Mouse (Mus musculus) megakaryocyte, embryonic 14.5 days (primary cell): ENCODE measurements around the gene Timm44. TPM values are rescaled to one million over a fixed set of nuclear protein-coding genes. Genes with fewer than 3 reads are reported as not detected.
"Not testable (repeated sequence)": the region's sequence is repeated elsewhere in the genome, so short reads cannot be mapped to it uniquely, and the experiment has no call there.

ENCODE experiments used
- H3K27me3 ChIP-seq: replicated peaks from 2 replicates; pipeline ENCODE3; 2012; ENCODE audit warnings: inconsistent platforms
- H3K36me3 ChIP-seq: replicated peaks from 2 replicates; pipeline ENCODE3; 2012; ENCODE audit warnings: low read length, inconsistent platforms, mixed read lengths
- H3K4me1 ChIP-seq: 2 replicates; pipeline ENCODE4 v1.6.1; 2012; ENCODE audit warnings: inconsistent platforms
- H3K4me3 ChIP-seq: replicated peaks from 2 replicates; pipeline ENCODE3; 2012; ENCODE audit warnings: moderate library complexity, mild to moderate bottlenecking, inconsistent platforms
- H3K9me3 ChIP-seq: 2 replicates; pipeline ENCODE4 v1.6.1; 2012; ENCODE audit warnings: inconsistent platforms
- FLI1 ChIP-seq: IDR thresholded peaks from 2 replicates; pipeline ENCODE4 v1.6.1; 2012; ENCODE audit warnings: low read length, inconsistent platforms, mixed read lengths
- GATA1 ChIP-seq: IDR thresholded peaks from 3 replicates; pipeline ENCODE4 v1.6.1; 2012; ENCODE audit warnings: mixed read lengths, low read length, inconsistent platforms, borderline replicate concordance
- polyA plus RNA-seq: library from polyadenylated mRNA; stranded (reverse); fragments of >175 nt; gene quantifications from 2 replicates; pipeline ENCODE4 v1.2.3, GENCODE M21; 2012; ENCODE audit warnings: low replicate concordance; ENCODE audit not compliant: insufficient read depth

Timm44 gene
- polyA plus RNA-seq, 1 experiment: 43.5 TPM

- H3K36me3 ChIP-seq: peaks cover 97% of the 10 kb centered on the region
- H3K4me3 ChIP-seq: no peak overlapping the region
- H3K4me1 ChIP-seq: peaks cover 16% of the 10 kb centered on the region
- TF ChIP-seq FLI1 (no peak), GATA1 (no peak)
- H3K9me3 ChIP-seq: no peaks in the 10 kb centered on the region
- H3K27me3 ChIP-seq: no peaks in the 10 kb centered on the region
These were observed 8.1 kb downstream of the Timm44 start for GRCm38 (mm10) chr8:4267627-4268026.

- Histone ChIP-seq H3K27me3 (no peaks in the 10 kb centered on the region), H3K36me3 (peaks cover 100% of the 10 kb centered on the region)
- TF ChIP-seq FLI1 (no peak), GATA1 (no peak)
These were observed 10.4 kb downstream of the Timm44 start for GRCm38 (mm10) chr8:4265160-4265914.

GRCm38 (mm10) chr8:4263105-4263791, 12.5 kb downstream of the Timm44 start:
- peaks cover 42% of the 10 kb centered on the region for H3K4me1 ChIP-seq
- peaks cover 91% of the 10 kb centered on the region for H3K36me3 ChIP-seq

More at GRCm38 (mm10) chr8:4265160-4265914, 10.4 kb downstream of the Timm44 start:
- no peak overlapping the region for H3K4me3 ChIP-seq
- H3K9me3 ChIP-seq: no peaks in the 10 kb centered on the region
- H3K4me1 ChIP-seq: peaks cover 21% of the 10 kb centered on the region

GRCm38 (mm10) chr8:4259805-4260170, 15.9 kb downstream of the Timm44 start:
- Histone ChIP-seq H3K27me3 (no peaks in the 10 kb centered on the region), H3K9me3 (no peaks in the 10 kb centered on the region), H3K4me1 (peaks cover 46% of the 10 kb centered on the region), H3K4me3 (no peak overlapping the region), H3K36me3 (peaks cover 81% of the 10 kb centered on the region)
- TF ChIP-seq FLI1: no peak
- TF ChIP-seq GATA1: no peak

More at GRCm38 (mm10) chr8:4263105-4263791, 12.5 kb downstream of the Timm44 start:
- H3K9me3 ChIP-seq: no peaks in the 10 kb centered on the region
- H3K27me3 ChIP-seq: no peaks in the 10 kb centered on the region
- H3K4me3 ChIP-seq: no peak overlapping the region
- TF ChIP-seq FLI1 (no peak), GATA1 (no peak)

- H3K4me1 ChIP-seq: peaks cover 47% of the 10 kb centered on the region
- TF ChIP-seq FLI1 (no peak), GATA1 (no peak)
- no peaks in the 10 kb centered on the region for H3K9me3 ChIP-seq
- H3K36me3 ChIP-seq: peaks cover 81% of the 10 kb centered on the region
- peak within 1 kb of the TSS; percentile 94 for H3K4me3 ChIP-seq
- H3K27me3 ChIP-seq: no peaks in the 10 kb centered on the region
These were observed 16.4 kb downstream of the Timm44 start, which contains the start of gene Ctxn1 for GRCm38 (mm10) chr8:4259125-4259804. Ctxn1 (minus strand) TSS chr8:4259274.

- TF ChIP-seq FLI1 (no peak), GATA1 (no peak)
- Histone ChIP-seq H3K4me3 (peak overlapping the region; percentile 94), H3K36me3 (peaks cover 77% of the 10 kb centered on the region), H3K9me3 (no peaks in the 10 kb centered on the region), H3K4me1 (peaks cover 49% of the 10 kb centered on the region), H3K27me3 (no peaks in the 10 kb centered on the region)
These were observed 17.0 kb downstream of the Timm44 start for GRCm38 (mm10) chr8:4258678-4259077.

GRCm38 (mm10) chr8:4258233-4258632, 17.5 kb downstream of the Timm44 start:
- H3K4me3 ChIP-seq: peak overlapping the region; percentile 94
- peaks cover 73% of the 10 kb centered on the region for H3K36me3 ChIP-seq

GRCm38 (mm10) chr8:4257350-4257749, 18.4 kb downstream of the Timm44 start:
- Histone ChIP-seq H3K27me3 (no peaks in the 10 kb centered on the region), H3K4me3 (no peak overlapping the region), H3K36me3 (peaks cover 64% of the 10 kb centered on the region), H3K4me1 (peaks cover 46% of the 10 kb centered on the region), H3K9me3 (no peaks in the 10 kb centered on the region)
- TF ChIP-seq GATA1 (no peak), FLI1 (no peak)

More at GRCm38 (mm10) chr8:4258233-4258632, 17.5 kb downstream of the Timm44 start:
- Histone ChIP-seq H3K9me3 (no peaks in the 10 kb centered on the region), H3K27me3 (no peaks in the 10 kb centered on the region), H3K4me1 (peaks cover 49% of the 10 kb centered on the region)
- TF ChIP-seq GATA1 (no peak), FLI1 (no peak)

GRCm38 (mm10) chr8:4256911-4257310, 18.8 kb downstream of the Timm44 start:
- Histone ChIP-seq H3K4me3 (no peak overlapping the region), H3K9me3 (no peaks in the 10 kb centered on the region), H3K27me3 (no peaks in the 10 kb centered on the region), H3K36me3 (peaks cover 60% of the 10 kb centered on the region), H3K4me1 (peaks cover 49% of the 10 kb centered on the region)
- TF ChIP-seq FLI1 (no peak), GATA1 (no peak)

GRCm38 (mm10) chr8:4255471-4255870, 20.2 kb downstream of the Timm44 start:
- peaks cover 59% of the 10 kb centered on the region for H3K4me1 ChIP-seq
- H3K27me3 ChIP-seq, H3K4me3 ChIP-seq, H3K9me3 ChIP-seq: not testable (repeated sequence)
- H3K36me3 ChIP-seq: peaks cover 46% of the 10 kb centered on the region
